Comparison of ENCODE assay signal across 20 mouse cellular contexts in the genomic region with DNA sequence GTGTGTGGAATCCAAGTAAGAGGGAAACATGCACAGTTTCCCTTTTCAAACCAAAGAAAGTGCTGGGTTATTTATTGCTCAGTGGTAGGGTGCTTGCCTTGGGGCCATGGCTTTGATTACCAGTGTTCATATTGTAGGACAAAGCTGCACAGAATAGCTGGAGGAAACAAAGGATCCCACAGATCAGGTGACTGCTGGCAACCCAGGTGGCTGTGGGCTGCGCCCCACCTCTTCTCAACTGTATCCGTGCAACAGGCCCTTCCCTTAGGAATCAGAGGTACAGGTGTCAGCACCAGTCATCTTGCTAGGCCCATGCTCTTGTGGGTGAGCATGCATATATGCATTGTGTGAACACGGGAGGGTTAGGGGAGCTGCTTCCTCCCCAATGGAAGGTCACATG. TPM values are rescaled to one million over a fixed set of nuclear protein-coding genes. Genes with fewer than 3 reads are reported as not detected.
A peak's percentile ranks its signal among the peaks of the same experiment; 100 is the strongest.
DNase-seq lines count a peak whose midpoint lies in the region; ATAC-seq and TF ChIP-seq lines count a peak whose summit lies in the region.
"Had no signal": no experiment of that assay in that cellular context is flagged by ENCODE, and none has a peak within 500 bp of the region (broad histone marks: within the 10 kb centered on the region; RNA-seq: fewer than 3 reads in every experiment).

No protein-coding gene starts in this region.

- TF ChIP-seq POLR2A in heart, adult 2 months (IDR thresholded peaks at IDR 0.05; ENCODE audit: insufficient read depth, low read depth, low read length), result no peak

- no peak overlapping the region for H3K4me3 ChIP-seq in heart, postnatal 0 days (ENCODE audit: low read depth, low read length)
- no peak overlapping the region for H3K4me3 ChIP-seq in heart, adult 2 months
- peak overlapping the region; percentile 55 for H3K4me3 ChIP-seq in E14TG2a.4 (replicated peaks; ENCODE audit: low read length)
- H3K4me3 ChIP-seq in liver, embryonic 14.5 days (ENCODE audit: insufficient read depth in 1 of 2, low read depth in 2 of 2, low read length in 2 of 2), result no peak overlapping the region
- H3K4me3 ChIP-seq in left cerebral cortex, adult 2 months, result no peak overlapping the region
- H3K4me3 ChIP-seq: midbrain, embryonic 13.5 days had no signal

- peaks cover 4% of the 10 kb centered on the region; the same call in 1 of the 2 replicates for H3K79me2 ChIP-seq in heart, adult 2 months (replicated peaks; ENCODE audit: control insufficient read depth, insufficient read depth, low read length)

- TF ChIP-seq EP300 in heart, postnatal 0 days (IDR thresholded peaks at IDR 0.05; ENCODE audit: low read depth), result no peak
- TF ChIP-seq EP300 in heart, adult 2 months (IDR thresholded peaks at IDR 0.05; ENCODE audit: insufficient read depth, low read depth, low read length), result no peak
- no peak for TF ChIP-seq EP300 in liver, embryonic 14.5 days (IDR thresholded peaks at IDR 0.05; ENCODE audit: low read depth)

- 0 out of 2 replicates have a peak overlapping the region, but pooled peaks have one; percentile 23 for H3K27ac ChIP-seq in heart, postnatal 0 days (ENCODE audit: low read depth)
- no peak overlapping the region for H3K27ac ChIP-seq in heart, adult 2 months
- H3K27ac ChIP-seq in liver, embryonic 14.5 days, result no peak overlapping the region
- no peak overlapping the region for H3K27ac ChIP-seq in left cerebral cortex, adult 2 months
- H3K27ac ChIP-seq: hindbrain, postnatal 0 days; macrophage; midbrain, embryonic 13.5 days had no signal

- no peaks in the 10 kb centered on the region for H3K9me3 ChIP-seq in heart, postnatal 0 days (replicated peaks; ENCODE audit: control insufficient read depth, low read length)
- H3K9me3 ChIP-seq in E14TG2a.4 (ENCODE audit: low read length), result no peaks in the 10 kb centered on the region
- H3K9me3 ChIP-seq in liver, embryonic 14.5 days (ENCODE audit: control insufficient read depth, low read length), result no peaks in the 10 kb centered on the region
- H3K9me3 ChIP-seq: G1E; midbrain, embryonic 13.5 days had no signal

- no peak for ATAC-seq in heart, postnatal 0 days (ENCODE audit: insufficient read depth, low read depth)
- no peak for ATAC-seq in liver, embryonic 14.5 days (ENCODE audit: insufficient read depth)
- ATAC-seq: forebrain, embryonic 16.5 days; hindbrain, postnatal 0 days; midbrain, embryonic 13.5 days had no signal

- intact Hi-C loops in heart, adult 2 months (cut with DNase I), result no loop called here
- intact Hi-C loops in left cerebral cortex, adult 2 months (cut with DNase I), result no loop called here

- WGBS in heart, postnatal 0 days, result 75% methylated on average over 3 of the region's 3 CpGs
- WGBS in heart, adult 2 months, result 70% methylated on average over 3 of the region's 3 CpGs
- 68% methylated on average over 3 of the region's 3 CpGs for WGBS in liver, embryonic 14.5 days (ENCODE audit: insufficient replicate concordance)

- no peak overlapping the region for H3K9ac ChIP-seq in heart, postnatal 0 days (replicated peaks; ENCODE audit: low read depth, low read length)
- H3K9ac ChIP-seq in heart, adult 2 months (ENCODE audit: low read depth, low read length), result no peak overlapping the region
- no peak overlapping the region for H3K9ac ChIP-seq in liver, embryonic 14.5 days (replicated peaks)
- H3K9ac ChIP-seq: lung, embryonic 14.5 days; midbrain, embryonic 13.5 days had no signal

- no peak overlapping the region; the same call in 1 of the 2 replicates for H3K4me2 ChIP-seq in heart, postnatal 0 days (ENCODE audit: low read depth, low read length)
- peak overlapping the region; percentile 26 for H3K4me2 ChIP-seq in liver, embryonic 14.5 days (ENCODE audit: low read depth)
- H3K4me2 ChIP-seq: lung, embryonic 14.5 days; midbrain, embryonic 13.5 days had no signal

- DNase-seq in heart, postnatal 0 days (ENCODE audit: low spot score), result no peak
- DNase-seq in heart, adult 2 months, result no peak
- peak; percentile 49 for DNase-seq in R1 (ENCODE audit: low read depth, low spot score)
- DNase-seq in liver, embryonic 14.5 days (ENCODE audit: low read depth in 3 of 3, low spot score in 3 of 3), result no peak
- no peak for DNase-seq in left cerebral cortex, adult 2 months (ENCODE audit: extremely low spot score in 1 of 2, low spot score in 2 of 2)
- no peak for DNase-seq in adrenal gland, adult 18-20 months (ENCODE audit: low spot score in 2 of 2)
- no peak for DNase-seq in left cerebral cortex, adult 9 months (ENCODE audit: low spot score in 2 of 2)
- DNase-seq: adrenal gland, adult 2 months; B cell, adult 2 months; cerebellum, postnatal 10 days; embryo, embryonic 11 days; gastrocnemius, postnatal 10 days; lung, embryonic 14.5 days; right cerebral cortex, postnatal 25 days had no signal

- no peaks in the 10 kb centered on the region for H3K27me3 ChIP-seq in heart, postnatal 0 days (ENCODE audit: control insufficient read depth, insufficient read depth, low read length)
- no peaks in the 10 kb centered on the region for H3K27me3 ChIP-seq in heart, adult 2 months (ENCODE audit: control insufficient read depth, insufficient read depth, low read length)
- H3K27me3 ChIP-seq in E14TG2a.4 (ENCODE audit: insufficient read depth, low read length), result no peaks in the 10 kb centered on the region
- H3K27me3 ChIP-seq in liver, embryonic 14.5 days (ENCODE audit: control insufficient read depth, insufficient read depth, low read length), result no peaks in the 10 kb centered on the region
- H3K27me3 ChIP-seq: midbrain, embryonic 13.5 days had no signal

- no peak for TF ChIP-seq CTCF in heart, postnatal 0 days (IDR thresholded peaks at IDR 0.05; ENCODE audit: low read depth)
- TF ChIP-seq CTCF in heart, adult 2 months (IDR thresholded peaks at IDR 0.05), result no peak
- no peak for TF ChIP-seq CTCF in E14TG2a.4 (conservative IDR thresholded peaks at IDR 0.05; ENCODE audit: low read length)
- no peak for TF ChIP-seq CTCF in liver, embryonic 14.5 days (IDR thresholded peaks at IDR 0.05; ENCODE audit: low read depth)
- no peak for TF ChIP-seq CTCF in left cerebral cortex, adult 2 months (IDR thresholded peaks at IDR 0.05)

- H3K4me1 ChIP-seq in heart, postnatal 0 days (ENCODE audit: control insufficient read depth, insufficient read depth), result peaks cover 76% of the 10 kb centered on the region
- H3K4me1 ChIP-seq in heart, adult 2 months (ENCODE audit: control insufficient read depth, insufficient read depth, low read length), result peaks cover 36% of the 10 kb centered on the region
- H3K4me1 ChIP-seq in E14TG2a.4 (replicated peaks; ENCODE audit: low read depth, low read length), result peaks cover 93% of the 10 kb centered on the region
- peaks cover 0 to 41% of the 10 kb centered on the region in 2 experiments; a peak in 3 of 4 replicates for H3K4me1 ChIP-seq in liver, embryonic 14.5 days (replicated peaks; ENCODE audit: control insufficient read depth in 2 of 2, insufficient read depth in 2 of 2, low read length in 1 of 2)

- no peaks in the 10 kb centered on the region; the same call in 1 of the 2 replicates for H3K36me3 ChIP-seq in heart, postnatal 0 days (replicated peaks; ENCODE audit: control insufficient read depth, insufficient read depth, low read length)
- H3K36me3 ChIP-seq in heart, adult 2 months (ENCODE audit: control insufficient read depth, insufficient read depth, low read length), result peaks cover 11% of the 10 kb centered on the region; the same call in 1 of the 2 replicates
- peaks cover 83% of the 10 kb centered on the region for H3K36me3 ChIP-seq in E14TG2a.4 (ENCODE audit: insufficient read depth, low read length)
- no peaks in the 10 kb centered on the region for H3K36me3 ChIP-seq in liver, embryonic 14.5 days (replicated peaks; ENCODE audit: control insufficient read depth, insufficient read depth, low read depth)
- H3K36me3 ChIP-seq: G1E; midbrain, embryonic 13.5 days had no signal

RNA-seq across cellular contexts. Expression of a gene that starts 35.4 kb away (rescaled TPM):
- 79.3 and 94.6 TPM in 2 replicates for total RNA-seq in heart, postnatal 0 days (2014; rRNA removed; ENCODE audit: low replicate concordance)
- polyA plus RNA-seq in heart, postnatal 0 days (2015; fragmentation: Nextera tagmentation; extraction: Ambion mirVana), result 32.7 and 34.4 TPM in 2 replicates
- 100 to 1,000 TPM; 177 to 190 TPM for total RNA-seq in heart, adult 2 months (2021)
- 154 and 215 TPM in 2 replicates for polyA plus RNA-seq in heart, adult 2 months (2012; rRNA removed)
- 9.2 and 9.9 TPM in 2 replicates for polyA plus RNA-seq in liver, embryonic 14.5 days (2012; rRNA removed)
- polyA plus RNA-seq in liver, embryonic 14.5 days (2014; fragmentation: Nextera tagmentation; extraction: Ambion mirVana), result 7.8 and 9.8 TPM in 2 replicates
- 1 to 10 TPM; 2.4 to 4.8 TPM for total RNA-seq in left cerebral cortex, adult 2 months (2021)
- 10 to 100 TPM; 33.1 to 38.4 TPM for total RNA-seq in adrenal gland, adult 18-20 months (2021)

Comparison
In these comparisons a context has a peak if more than half of its experiments do, and no peak if none do; other contexts are left out.
1. RNA of a gene that starts 35.4 kb away (total RNA-seq): 177 to 190 TPM in heart, adult 2 months, 79.3 to 94.6 TPM in heart, postnatal 0 days and 33.1 to 38.4 TPM in adrenal gland, adult 18-20 months; 2.4 to 4.8 TPM in left cerebral cortex, adult 2 months; every median in the first group is over 4 times any median in the second.